In the genomic region with DNA sequence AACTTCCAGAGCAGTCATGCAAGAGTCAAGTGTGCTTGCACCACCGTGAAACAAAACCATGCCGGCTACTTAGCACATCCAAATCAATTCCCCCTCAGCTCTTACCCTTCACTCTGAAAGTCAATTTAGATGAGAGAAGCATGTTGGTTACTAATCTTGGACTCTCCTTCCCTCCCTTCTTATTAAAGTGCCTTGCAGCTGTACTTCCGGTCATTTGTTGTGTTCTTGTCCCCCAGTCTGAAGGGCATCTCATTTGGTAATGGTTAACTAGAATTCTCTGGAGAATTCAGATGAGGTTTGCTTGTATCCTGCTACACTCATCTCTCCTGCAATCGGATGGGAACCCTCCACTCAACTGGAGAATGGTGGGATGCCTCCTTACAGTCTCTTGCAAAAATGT, we compare ENCODE assay signal across 22 mouse cellular contexts.
"Had no signal": no experiment of that assay in that cellular context is flagged by ENCODE, and none has a peak within 500 bp of the region (broad histone marks: within the 10 kb centered on the region; RNA-seq: fewer than 3 reads in every experiment).

No protein-coding gene starts in this region.

- DNase-seq: layer of hippocampus, postnatal 36 days; liver; lung, adult 18-20 months; lung, postnatal 10 days; lung, postnatal 36 days; retina, postnatal 1 day; right cerebral cortex, postnatal 25 days; spleen, adult 18-20 months; thymus, postnatal 36 days had no signal

- ATAC-seq: intestine, embryonic 15.5 days; liver, embryonic 12.5 days; midbrain, embryonic 13.5 days; midbrain, embryonic 16.5 days had no signal

- H3K27ac ChIP-seq: intestine, embryonic 15.5 days; limb, embryonic 10.5 days; limb, embryonic 13.5 days; liver, embryonic 12.5 days; liver, embryonic 15.5 days; lung, embryonic 15.5 days; midbrain, embryonic 10.5 days; midbrain, embryonic 13.5 days; neural tube, embryonic 13.5 days; stomach, embryonic 15.5 days had no signal

- H3K4me3 ChIP-seq: intestine, embryonic 15.5 days; limb, embryonic 10.5 days; limb, embryonic 13.5 days; liver, embryonic 12.5 days; liver, embryonic 15.5 days; lung, embryonic 15.5 days; megakaryocyte, embryonic 14.5 days; midbrain, embryonic 10.5 days; midbrain, embryonic 13.5 days; myocyte; neural tube, embryonic 13.5 days; stomach, embryonic 15.5 days had no signal

- H3K36me3 ChIP-seq: intestine, embryonic 15.5 days; limb, embryonic 10.5 days; limb, embryonic 13.5 days; liver, embryonic 12.5 days; liver, embryonic 15.5 days; lung, embryonic 15.5 days; midbrain, embryonic 10.5 days; midbrain, embryonic 13.5 days; neural tube, embryonic 13.5 days; stomach, embryonic 15.5 days had no signal

- H3K27me3 ChIP-seq: intestine, embryonic 15.5 days; limb, embryonic 13.5 days; liver, embryonic 12.5 days; liver, embryonic 15.5 days; lung, embryonic 15.5 days; megakaryocyte, embryonic 14.5 days; midbrain, embryonic 13.5 days; neural tube, embryonic 13.5 days; stomach, embryonic 15.5 days had no signal

- H3K9ac ChIP-seq: intestine, embryonic 15.5 days; limb, embryonic 13.5 days; liver, embryonic 12.5 days; liver, embryonic 15.5 days; lung, embryonic 15.5 days; midbrain, embryonic 13.5 days; neural tube, embryonic 13.5 days; stomach, embryonic 15.5 days had no signal

- H3K9me3 ChIP-seq: intestine, embryonic 15.5 days; limb, embryonic 10.5 days; limb, embryonic 13.5 days; liver, embryonic 12.5 days; liver, embryonic 15.5 days; lung, embryonic 15.5 days; midbrain, embryonic 10.5 days; midbrain, embryonic 13.5 days; neural tube, embryonic 13.5 days; stomach, embryonic 15.5 days had no signal

- H3K4me1 ChIP-seq: intestine, embryonic 15.5 days; limb, embryonic 10.5 days; limb, embryonic 13.5 days; liver, embryonic 12.5 days; liver, embryonic 15.5 days; lung, embryonic 15.5 days; megakaryocyte, embryonic 14.5 days; midbrain, embryonic 10.5 days; midbrain, embryonic 13.5 days; neural tube, embryonic 13.5 days; stomach, embryonic 15.5 days had no signal

- H3K4me2 ChIP-seq: intestine, embryonic 15.5 days; limb, embryonic 13.5 days; liver, embryonic 12.5 days; liver, embryonic 15.5 days; lung, embryonic 15.5 days; midbrain, embryonic 13.5 days; neural tube, embryonic 13.5 days; stomach, embryonic 15.5 days had no signal
